Mouse (Mus musculus): ENCODE data around the gene Zfp526. TPM values are rescaled to one million over a fixed set of nuclear protein-coding genes. Genes with fewer than 3 reads are reported as not detected.

Zfp526 gene
- polyA plus RNA-seq, 1 experiment = 5.4 TPM

DNA sequence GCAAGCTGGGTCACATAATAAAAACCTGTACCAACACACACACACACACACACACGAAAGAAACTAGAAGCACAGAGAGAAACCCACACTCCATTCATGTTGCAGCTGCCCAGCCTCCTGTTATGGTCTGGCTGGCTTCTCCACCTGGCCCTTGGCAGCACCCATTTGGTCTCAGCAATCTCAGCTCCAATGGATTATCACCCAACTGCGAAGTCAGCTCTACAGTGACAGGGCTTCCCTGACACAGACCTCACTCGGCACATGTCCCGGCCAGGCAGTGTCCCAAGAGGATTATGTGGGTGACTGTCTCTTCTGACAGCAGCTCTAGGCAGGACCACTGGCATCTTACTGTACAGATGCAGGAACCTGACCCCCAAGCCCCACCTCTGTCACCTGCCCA is 10.7 kb upstream of the Zfp526 start:
- Histone ChIP-seq H3K36me3 (ENCODE audit: control insufficient read depth, insufficient read depth) (no peaks in the 10 kb centered on the region), H3ac (ENCODE audit: control insufficient read depth, insufficient read length, low read depth) (no peak overlapping the region), H3K4me3 (ENCODE audit: insufficient read depth, poor library complexity, severe bottlenecking) (no peak overlapping the region), H3K27me3 (ENCODE audit: control insufficient read depth, insufficient read depth, insufficient read length) (no peaks in the 10 kb centered on the region), H3K79me3 (ENCODE audit: low read depth) (no peaks in the 10 kb centered on the region), H3K79me2 (ENCODE audit: control insufficient read depth, insufficient read depth) (no peaks in the 10 kb centered on the region)
- TF ChIP-seq CEBPB (IDR thresholded peaks at IDR 0.05; ENCODE audit: low read depth) (no peak), MYOG (IDR thresholded peaks at IDR 0.05; ENCODE audit: control insufficient read depth, extremely low read depth, insufficient read length) (no peak), MYOD1 (IDR thresholded peaks at IDR 0.05; ENCODE audit: control insufficient read depth, insufficient read length, low read depth) (no peak), MAX (IDR thresholded peaks at IDR 0.05) (no peak), CTCF (IDR thresholded peaks at IDR 0.05; ENCODE audit: control insufficient read depth, insufficient read depth, insufficient read length) (no peak), FOSL1 (IDR thresholded peaks at IDR 0.05; ENCODE audit: insufficient read depth, low read length, poor library complexity, severe bottlenecking) (no peak), USF1 (IDR thresholded peaks at IDR 0.05; ENCODE audit: low read depth) (no peak)

DNA sequence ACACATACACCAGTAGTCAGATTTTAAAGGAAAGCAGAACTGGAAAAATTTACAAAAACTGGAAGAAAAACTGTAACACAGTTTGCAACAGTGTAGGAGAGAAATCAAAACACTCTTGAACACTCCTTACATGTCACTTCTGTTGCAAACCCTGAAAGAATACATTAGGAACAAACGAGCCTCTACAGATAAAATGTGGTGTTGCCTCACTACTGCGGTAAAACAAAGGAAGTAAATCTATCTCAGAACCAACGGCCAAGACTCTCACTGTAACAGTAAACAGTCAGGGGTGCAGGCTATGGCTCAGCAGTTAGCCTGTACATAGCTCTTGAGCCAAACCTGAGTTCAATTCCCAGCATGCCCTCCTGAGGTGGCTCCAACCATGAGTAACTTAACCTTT is 8.1 kb upstream of the Zfp526 start:
- Histone ChIP-seq H3K36me3 (ENCODE audit: control insufficient read depth, insufficient read depth) (no peaks in the 10 kb centered on the region), H3K79me2 (ENCODE audit: control insufficient read depth, insufficient read depth) (no peaks in the 10 kb centered on the region), H3ac (ENCODE audit: control insufficient read depth, insufficient read length, low read depth) (no peak overlapping the region), H3K27me3 (ENCODE audit: control insufficient read depth, insufficient read depth, insufficient read length) (no peaks in the 10 kb centered on the region), H3K4me3 (ENCODE audit: insufficient read depth, poor library complexity, severe bottlenecking) (no peak overlapping the region), H3K79me3 (ENCODE audit: low read depth) (no peaks in the 10 kb centered on the region)
- no peak for TF ChIP-seq MYOG (IDR thresholded peaks at IDR 0.05; ENCODE audit: control insufficient read depth, extremely low read depth, insufficient read length)
- no peak for TF ChIP-seq CTCF (IDR thresholded peaks at IDR 0.05; ENCODE audit: control insufficient read depth, insufficient read depth, insufficient read length)
- TF ChIP-seq MYOD1 (IDR thresholded peaks at IDR 0.05; ENCODE audit: control insufficient read depth, insufficient read length, low read depth) = no peak
- TF ChIP-seq USF1 (IDR thresholded peaks at IDR 0.05; ENCODE audit: low read depth) = no peak
- TF ChIP-seq FOSL1 (IDR thresholded peaks at IDR 0.05; ENCODE audit: insufficient read depth, low read length, poor library complexity, severe bottlenecking) = no peak

DNA sequence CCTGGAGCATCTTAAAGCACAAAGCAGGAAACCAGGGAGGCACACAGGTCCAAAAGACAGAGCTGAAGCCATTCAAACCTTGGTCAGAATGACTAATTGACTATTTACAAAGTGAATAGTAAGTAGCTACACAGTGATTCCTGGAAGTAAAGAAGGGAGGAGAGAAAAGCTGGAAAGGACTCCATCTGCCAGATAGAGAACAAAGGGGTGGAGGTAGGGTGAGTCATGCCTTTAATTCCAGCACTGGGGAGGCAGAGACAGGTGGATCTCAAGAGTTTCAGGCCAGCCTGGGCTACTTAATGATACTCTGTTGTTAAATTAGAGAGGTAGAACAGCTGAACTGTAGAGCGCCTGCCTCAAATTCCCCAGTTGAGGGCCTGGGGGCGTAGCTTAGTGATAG is 7.1 kb upstream of the Zfp526 start:
- Histone ChIP-seq H3K79me2 (ENCODE audit: control insufficient read depth, insufficient read depth) (no peaks in the 10 kb centered on the region), H3K36me3 (ENCODE audit: control insufficient read depth, insufficient read depth) (no peaks in the 10 kb centered on the region), H3K27me3 (ENCODE audit: control insufficient read depth, insufficient read depth, insufficient read length) (no peaks in the 10 kb centered on the region), H3ac (ENCODE audit: control insufficient read depth, insufficient read length, low read depth) (no peak overlapping the region), H3K79me3 (ENCODE audit: low read depth) (no peaks in the 10 kb centered on the region), H3K4me3 (ENCODE audit: insufficient read depth, poor library complexity, severe bottlenecking) (no peak overlapping the region)
- TF ChIP-seq USF1 (IDR thresholded peaks at IDR 0.05; ENCODE audit: low read depth) (no peak), MAX (IDR thresholded peaks at IDR 0.05) (no peak), MYOD1 (IDR thresholded peaks at IDR 0.05; ENCODE audit: control insufficient read depth, insufficient read length, low read depth) (no peak), CTCF (IDR thresholded peaks at IDR 0.05; ENCODE audit: control insufficient read depth, insufficient read depth, insufficient read length) (no peak), MYOG (IDR thresholded peaks at IDR 0.05; ENCODE audit: control insufficient read depth, extremely low read depth, insufficient read length) (no peak), FOSL1 (IDR thresholded peaks at IDR 0.05; ENCODE audit: insufficient read depth, low read length, poor library complexity, severe bottlenecking) (no peak), CEBPB (IDR thresholded peaks at IDR 0.05; ENCODE audit: low read depth) (no peak)

DNA sequence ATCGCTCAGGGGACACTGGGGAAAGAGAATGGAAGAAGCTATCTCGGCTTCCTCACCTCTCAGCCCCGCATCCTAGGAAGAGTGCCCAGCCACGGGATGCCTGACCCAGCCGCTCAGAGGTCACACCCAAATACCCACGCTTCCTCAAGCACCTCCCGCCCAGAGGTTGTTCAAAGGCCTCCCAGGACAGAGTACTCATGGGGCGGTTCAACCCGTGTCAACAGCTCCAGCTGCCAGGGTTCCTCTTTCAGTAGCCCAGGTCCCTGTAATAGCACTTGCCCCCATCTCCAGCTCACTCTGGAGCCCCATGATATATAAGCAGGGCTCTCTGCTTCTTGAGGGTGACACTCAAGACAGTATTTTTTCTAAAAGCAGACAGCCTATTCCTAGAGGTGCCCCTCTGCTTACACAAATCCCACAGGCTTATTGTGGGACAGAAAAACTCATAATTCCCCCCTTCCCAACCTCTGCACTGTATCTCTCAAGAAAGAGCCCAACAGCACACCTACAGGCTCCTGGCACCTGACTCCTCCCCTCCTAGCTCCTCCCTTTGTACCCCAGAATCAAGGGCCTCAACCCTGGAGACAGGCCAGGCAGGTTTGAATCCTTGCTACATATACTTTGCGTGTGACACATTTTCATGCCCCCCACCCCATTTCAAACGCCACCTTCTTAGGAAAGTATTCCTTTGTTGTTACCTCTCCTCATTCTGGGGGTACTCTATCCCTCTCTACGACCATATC is 3.4 kb upstream of the Zfp526 start:
- H3ac ChIP-seq (ENCODE audit: control insufficient read depth, insufficient read length, low read depth) = no peak overlapping the region
- peaks cover 15% of the 10 kb centered on the region for H3K79me2 ChIP-seq (ENCODE audit: control insufficient read depth, insufficient read depth)
- H3K36me3 ChIP-seq (ENCODE audit: control insufficient read depth, insufficient read depth) = no peaks in the 10 kb centered on the region
- no peak overlapping the region for H3K4me3 ChIP-seq (ENCODE audit: insufficient read depth, poor library complexity, severe bottlenecking)
- peaks cover 8% of the 10 kb centered on the region for H3K79me3 ChIP-seq (ENCODE audit: low read depth)
- H3K27me3 ChIP-seq (ENCODE audit: control insufficient read depth, insufficient read depth, insufficient read length) = no peaks in the 10 kb centered on the region
- TF ChIP-seq MYOD1 (IDR thresholded peaks at IDR 0.05; ENCODE audit: control insufficient read depth, insufficient read length, low read depth) = no peak
- TF ChIP-seq CEBPB (IDR thresholded peaks at IDR 0.05; ENCODE audit: low read depth) = no peak
- no peak for TF ChIP-seq CTCF (IDR thresholded peaks at IDR 0.05; ENCODE audit: control insufficient read depth, insufficient read depth, insufficient read length)
- TF ChIP-seq MAX (IDR thresholded peaks at IDR 0.05) = no peak
- TF ChIP-seq USF1 (IDR thresholded peaks at IDR 0.05; ENCODE audit: low read depth) = no peak
- no peak for TF ChIP-seq MYOG (IDR thresholded peaks at IDR 0.05; ENCODE audit: control insufficient read depth, extremely low read depth, insufficient read length)

DNA sequence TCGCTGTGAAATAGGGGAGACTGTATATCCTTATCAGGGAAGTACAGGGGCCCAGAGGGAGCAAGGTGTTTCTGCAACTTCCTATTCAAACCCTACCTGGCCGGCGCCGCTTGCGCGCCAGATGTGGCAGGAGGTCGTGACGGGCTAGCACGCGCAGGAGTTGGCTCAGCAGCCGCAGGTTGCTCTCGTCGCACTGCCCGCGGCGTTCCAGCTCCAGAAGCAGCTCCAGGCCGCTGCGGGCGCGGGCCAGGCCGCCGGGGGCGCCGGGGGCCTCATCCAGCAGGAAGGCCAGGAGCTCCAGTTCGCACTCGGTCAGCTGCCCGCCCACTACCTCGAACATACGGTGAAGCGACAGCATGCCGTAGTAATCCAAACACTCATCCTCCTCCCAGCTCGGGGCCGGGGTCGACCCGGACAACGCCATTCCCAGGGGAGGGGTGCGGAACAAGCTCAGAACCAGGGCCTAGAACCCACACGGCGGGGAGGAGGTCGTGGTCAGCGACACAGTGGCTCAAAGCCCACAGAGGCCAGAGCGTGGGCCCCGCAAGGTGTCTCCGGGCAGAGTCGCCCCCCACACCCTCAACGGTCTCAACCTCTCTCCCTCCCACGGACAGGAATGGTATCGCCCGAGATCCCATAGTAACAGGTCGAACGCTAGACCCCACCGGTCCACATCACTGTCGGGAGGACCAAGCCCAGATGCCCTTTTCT is 2.4 kb upstream of the Zfp526 start:
- H3K79me2 ChIP-seq (ENCODE audit: control insufficient read depth, insufficient read depth) = peaks cover 25% of the 10 kb centered on the region
- peak overlapping the region; percentile 56 for H3K4me3 ChIP-seq (ENCODE audit: insufficient read depth, poor library complexity, severe bottlenecking)
- no peak for TF ChIP-seq USF1 (IDR thresholded peaks at IDR 0.05; ENCODE audit: low read depth)
- no peak for TF ChIP-seq MYOG (IDR thresholded peaks at IDR 0.05; ENCODE audit: control insufficient read depth, extremely low read depth, insufficient read length)
- no peak for TF ChIP-seq MAX (IDR thresholded peaks at IDR 0.05)
- no peak for TF ChIP-seq MYOD1 (IDR thresholded peaks at IDR 0.05; ENCODE audit: control insufficient read depth, insufficient read length, low read depth)
- no peaks in the 10 kb centered on the region for H3K27me3 ChIP-seq (ENCODE audit: control insufficient read depth, insufficient read depth, insufficient read length)
- H3ac ChIP-seq (ENCODE audit: control insufficient read depth, insufficient read length, low read depth) = peak overlapping the region; percentile 62
- H3K79me3 ChIP-seq (ENCODE audit: low read depth) = peaks cover 11% of the 10 kb centered on the region
- H3K36me3 ChIP-seq (ENCODE audit: control insufficient read depth, insufficient read depth) = no peaks in the 10 kb centered on the region
